12 mouse cellular contexts compared by ENCODE assay signal in the genomic region with DNA sequence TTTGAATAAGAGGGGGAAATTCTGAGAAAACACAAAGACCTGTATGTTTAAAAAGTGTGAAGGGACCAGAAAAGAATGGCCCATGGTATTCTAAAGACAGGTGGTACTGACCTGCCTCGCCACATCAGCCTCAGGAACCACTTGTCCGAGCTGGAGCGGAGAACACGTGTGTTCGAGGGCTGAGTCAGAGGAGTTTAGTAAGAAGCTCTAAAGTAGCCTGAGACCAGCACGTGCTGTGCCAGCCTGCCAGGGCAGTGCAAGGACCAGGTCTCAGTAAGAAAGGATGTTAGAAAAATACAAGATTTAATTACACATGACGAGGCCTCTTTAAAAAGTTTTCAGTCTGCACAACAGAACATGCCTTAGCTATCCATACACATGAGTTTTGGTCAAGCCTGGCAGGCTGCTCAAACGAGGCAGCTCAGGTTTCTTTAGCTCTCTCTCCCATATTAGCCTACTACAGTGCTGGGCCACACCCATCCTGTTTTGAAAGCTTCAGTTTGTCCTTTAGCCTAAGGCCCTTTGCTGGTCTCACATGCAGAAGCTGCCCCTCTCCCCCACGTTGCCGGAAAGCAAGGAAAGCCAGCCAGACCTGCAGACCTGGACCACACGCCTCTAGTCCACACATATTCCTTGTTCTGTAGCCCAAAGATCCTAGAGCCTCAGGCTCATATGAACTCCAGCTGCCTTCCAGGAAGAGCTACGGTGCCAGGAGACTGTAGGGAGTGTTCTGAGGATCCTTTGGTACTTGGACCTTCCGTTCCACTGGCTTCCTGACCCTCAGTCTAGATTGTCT. TPM values are rescaled to one million over a fixed set of nuclear protein-coding genes. Genes with fewer than 3 reads are reported as not detected.
A peak's percentile ranks its signal among the peaks of the same experiment; 100 is the strongest.
DNase-seq lines count a peak whose midpoint lies in the region; ATAC-seq and TF ChIP-seq lines count a peak whose summit lies in the region.
"Had no signal": no experiment of that assay in that cellular context is flagged by ENCODE, and none has a peak within 500 bp of the region (broad histone marks: within the 10 kb centered on the region; RNA-seq: fewer than 3 reads in every experiment).

No protein-coding gene starts in this region.

- TF ChIP-seq POLR2A in lung, adult 2 months (IDR thresholded peaks at IDR 0.05; ENCODE audit: borderline replicate concordance, extremely low read depth, low read depth, low read length), result peak; percentile 21; the same call in 1 of the 2 replicates

- 73% methylated on average over 13 of the region's 13 CpGs for WGBS in heart, embryonic 15.5 days
- 50% methylated on average over 13 of the region's 13 CpGs for WGBS in lung, adult 2 months
- WGBS in limb, embryonic 10.5 days, result 80% methylated on average over 13 of the region's 13 CpGs
- 62% methylated on average over 13 of the region's 13 CpGs for WGBS in stomach, postnatal 0 days

- no peaks in the 10 kb centered on the region for H3K36me3 ChIP-seq in heart, embryonic 15.5 days
- 0 out of 2 replicates have a peak, but pooled peaks cover 2% of the 10 kb centered on the region for H3K36me3 ChIP-seq in limb, embryonic 10.5 days
- H3K36me3 ChIP-seq in stomach, postnatal 0 days (ENCODE audit: control insufficient read depth, insufficient read depth, low read length), result no peaks in the 10 kb centered on the region
- H3K36me3 ChIP-seq: liver, embryonic 15.5 days had no signal

- ATAC-seq in heart, embryonic 15.5 days (replicated peaks; ENCODE audit: insufficient number of reproducible peaks, insufficient read depth, low FRiP score, low read depth), result no peak
- peak; percentile 23; the same call in 1 of the 2 replicates for ATAC-seq in stomach, postnatal 0 days (ENCODE audit: low FRiP score, low TSS enrichment)
- no peak for ATAC-seq in inflammation-experienced regulatory T-cells, adult 6 months

- H3K27ac ChIP-seq in heart, embryonic 15.5 days, result peak overlapping the region; percentile 50
- H3K27ac ChIP-seq in limb, embryonic 10.5 days, result peak overlapping the region; percentile 19; the same call in 1 of the 2 replicates
- H3K27ac ChIP-seq in stomach, postnatal 0 days (replicated peaks), result peak overlapping the region; percentile 45
- H3K27ac ChIP-seq: liver, embryonic 15.5 days had no signal

- TF ChIP-seq EP300 in stomach, postnatal 0 days (optimal IDR thresholded peaks at IDR 0.05), result no peak

- H3K27me3 ChIP-seq in heart, embryonic 15.5 days, result no peaks in the 10 kb centered on the region
- H3K27me3 ChIP-seq in limb, embryonic 10.5 days (ENCODE audit: low read depth, poor library complexity, severe bottlenecking), result no peaks in the 10 kb centered on the region
- H3K27me3 ChIP-seq in stomach, postnatal 0 days (ENCODE audit: control insufficient read depth, insufficient read depth, low read length), result no peaks in the 10 kb centered on the region
- H3K27me3 ChIP-seq: CH12.LX; liver, embryonic 15.5 days had no signal

- H3K9me3 ChIP-seq in heart, embryonic 15.5 days (replicated peaks), result no peaks in the 10 kb centered on the region
- no peaks in the 10 kb centered on the region for H3K9me3 ChIP-seq in limb, embryonic 10.5 days (replicated peaks)
- no peaks in the 10 kb centered on the region for H3K9me3 ChIP-seq in stomach, postnatal 0 days (ENCODE audit: control insufficient read depth, low read length)
- H3K9me3 ChIP-seq: liver, embryonic 15.5 days had no signal

- H3K4me3 ChIP-seq in heart, embryonic 15.5 days, result no peak overlapping the region
- no peak overlapping the region for H3K4me3 ChIP-seq in lung, adult 2 months (replicated peaks; ENCODE audit: extremely low read depth, low read depth, low read length)
- H3K4me3 ChIP-seq in limb, embryonic 10.5 days, result no peak overlapping the region
- no peak overlapping the region for H3K4me3 ChIP-seq in stomach, postnatal 0 days (ENCODE audit: low read depth, low read length)
- H3K4me3 ChIP-seq: liver, embryonic 15.5 days had no signal

- no peak for TF ChIP-seq CTCF in lung, adult 2 months (IDR thresholded peaks at IDR 0.05; ENCODE audit: insufficient read depth, low read length)
- no peak for TF ChIP-seq CTCF in stomach, postnatal 0 days (IDR thresholded peaks at IDR 0.05; ENCODE audit: low read depth)

- DNase-seq in heart, postnatal 4 days, result no peak
- peak; percentile 28 for DNase-seq in lung, adult 2 months
- no peak for DNase-seq in lung, postnatal 4 days
- DNase-seq in limb, embryonic 10.5 days (ENCODE audit: low spot score), result no peak
- no peak for DNase-seq in stomach, postnatal 0 days (ENCODE audit: low spot score)
- no peak for DNase-seq in urinary bladder, postnatal 10 days (ENCODE audit: low spot score)
- DNase-seq: layer of hippocampus, postnatal 36 days; midbrain, embryonic 14.5 days had no signal

- no peak overlapping the region for H3K9ac ChIP-seq in heart, embryonic 15.5 days
- no peak overlapping the region for H3K9ac ChIP-seq in stomach, postnatal 0 days (ENCODE audit: low read length)
- H3K9ac ChIP-seq: liver, embryonic 15.5 days had no signal

- no peak overlapping the region for H3K4me2 ChIP-seq in heart, embryonic 15.5 days
- H3K4me2 ChIP-seq in stomach, postnatal 0 days (replicated peaks; ENCODE audit: low read depth), result no peak overlapping the region
- H3K4me2 ChIP-seq: liver, embryonic 15.5 days had no signal

- H3K4me1 ChIP-seq in heart, embryonic 15.5 days (replicated peaks), result peaks cover 6% of the 10 kb centered on the region
- peaks cover 26% of the 10 kb centered on the region for H3K4me1 ChIP-seq in lung, adult 2 months (ENCODE audit: control insufficient read depth, insufficient read depth, low read length)
- peaks cover 13% of the 10 kb centered on the region for H3K4me1 ChIP-seq in limb, embryonic 10.5 days
- H3K4me1 ChIP-seq in stomach, postnatal 0 days (replicated peaks; ENCODE audit: control insufficient read depth, insufficient read depth), result peaks cover 2% of the 10 kb centered on the region; the same call in 1 of the 2 replicates

RNA-seq across cellular contexts. Expression of gene Tor3a, which starts 19.2 kb away (rescaled TPM):
- polyA plus RNA-seq in heart, embryonic 15.5 days (2015; fragmentation: Nextera tagmentation; extraction: Ambion mirVana), result 6.5 and 8.6 TPM in 2 replicates
- total RNA-seq in heart, postnatal 4 days (2021), result 10 to 100 TPM; 10.1 to 12.9 TPM
- 73.2 and 105 TPM in 2 replicates for polyA plus RNA-seq in lung, adult 2 months (2012; rRNA removed)
- polyA plus RNA-seq in limb, embryonic 10.5 days (2016; fragmentation: Nextera tagmentation; extraction: Ambion mirVana), result 5.9 and 6.9 TPM in 2 replicates
- 16.8 and 17.1 TPM in 2 replicates for polyA plus RNA-seq in stomach, postnatal 0 days (2015; fragmentation: Nextera tagmentation; extraction: Ambion mirVana)
- 10 to 100 TPM; 22.7 to 27.7 (median 24.2) TPM for polyA plus RNA-seq in inflammation-experienced regulatory T-cells, adult 6 months (2017; shearing (Covaris generic))
